Mouse (Mus musculus) forebrain, embryonic 12.5 days (tissue): ENCODE results near the gene Plxna3. TPM values are rescaled to one million over a fixed set of nuclear protein-coding genes. Genes with fewer than 3 reads are reported as not detected.

Experiments
- ATAC-seq: fragments of 200-750 bp; cut with Nextera tagmentation; 2 replicates; pipeline ENCODE4 v1.8.0; 2017; ENCODE audit warnings: moderate TSS enrichment; ENCODE audit not compliant: low FRiP score
- H3K27ac ChIP-seq: fragments of 300-500 bp; sonication (generic); 2 replicates; pipeline ENCODE4 v1.5.1; 2016; ENCODE audit warnings: mild to moderate bottlenecking
- H3K27me3 ChIP-seq: fragments of 300-500 bp; sonication (generic); 2 replicates; pipeline ENCODE4 v1.6.1; 2016; ENCODE audit warnings: mild to moderate bottlenecking
- H3K36me3 ChIP-seq: fragments of 300-500 bp; sonication (generic); replicated peaks from 2 replicates; pipeline ENCODE4 v1.6.1; 2016; ENCODE audit warnings: mild to moderate bottlenecking
- H3K4me1 ChIP-seq: fragments of 300-500 bp; sonication (generic); 2 replicates; pipeline ENCODE4 v1.6.1; 2016
- H3K4me2 ChIP-seq: fragments of 300-500 bp; sonication (generic); 2 replicates; pipeline ENCODE4 v1.6.1; 2016; ENCODE audit warnings: mild to moderate bottlenecking, moderate library complexity
- H3K4me3 ChIP-seq: fragments of 300-500 bp; sonication (generic); replicated peaks from 2 replicates; pipeline ENCODE4 v1.5.1; 2016; ENCODE audit warnings: mild to moderate bottlenecking
- H3K9ac ChIP-seq: fragments of 300-500 bp; sonication (generic); 2 replicates; pipeline ENCODE4 v1.6.1; 2016; ENCODE audit warnings: mild to moderate bottlenecking
- H3K9me3 ChIP-seq: fragments of 300-500 bp; sonication (generic); 2 replicates; pipeline ENCODE4 v1.6.1; 2016
- WGBS: fragments of 180-500 bp; shearing (Covaris S2); methylation state at CpG from one replicate; pipeline ENCODE4 v1.1.7; 2016; 5-methylcytosine and 5-hydroxymethylcytosine counted together
- microRNA-seq: library from miRNA; unstranded; fragments of <30 nt; microRNA quantifications from one replicate; pipeline ENCODE4, GENCODE M21; 2017
- polyA plus RNA-seq: library from polyadenylated mRNA; unstranded; fragments of >200 nt; fragmentation: Nextera tagmentation; extraction: Ambion mirVana; gene quantifications from 2 replicates; pipeline ENCODE4 v1.2.1, GENCODE M21; 2016

The Plxna3 gene
- polyA plus RNA-seq, 1 experiment from 2014 or later = 47.7 TPM

- H3K9me3 ChIP-seq = no peaks in the 10 kb centered on the region
- H3K4me1 ChIP-seq = no peaks in the 10 kb centered on the region
- no peak for ATAC-seq
- 78% methylated on average over 2 of the region's 2 CpGs for WGBS
- H3K27me3 ChIP-seq = no peaks in the 10 kb centered on the region
- H3K9ac ChIP-seq = no peak overlapping the region
- no peak overlapping the region for H3K4me3 ChIP-seq
- no peak overlapping the region for H3K4me2 ChIP-seq
- H3K36me3 ChIP-seq = no peaks in the 10 kb centered on the region
- no peak overlapping the region for H3K27ac ChIP-seq
Observed at GRCm38 (mm10) chrX:74384451-74384850, 55.6 kb downstream of the Plxna3 start.

- no peak for ATAC-seq
- Histone ChIP-seq H3K9me3 (no peaks in the 10 kb centered on the region), H3K36me3 (no peaks in the 10 kb centered on the region), H3K9ac (no peak overlapping the region), H3K4me1 (peaks cover 3% of the 10 kb centered on the region; the same call in 1 of the 2 replicates), H3K4me3 (no peak overlapping the region), H3K27me3 (no peaks in the 10 kb centered on the region), H3K27ac (no peak overlapping the region), H3K4me2 (no peak overlapping the region)
Observed at GRCm38 (mm10) chrX:74388153-74388552, 59.3 kb downstream of the Plxna3 start.

DNA sequence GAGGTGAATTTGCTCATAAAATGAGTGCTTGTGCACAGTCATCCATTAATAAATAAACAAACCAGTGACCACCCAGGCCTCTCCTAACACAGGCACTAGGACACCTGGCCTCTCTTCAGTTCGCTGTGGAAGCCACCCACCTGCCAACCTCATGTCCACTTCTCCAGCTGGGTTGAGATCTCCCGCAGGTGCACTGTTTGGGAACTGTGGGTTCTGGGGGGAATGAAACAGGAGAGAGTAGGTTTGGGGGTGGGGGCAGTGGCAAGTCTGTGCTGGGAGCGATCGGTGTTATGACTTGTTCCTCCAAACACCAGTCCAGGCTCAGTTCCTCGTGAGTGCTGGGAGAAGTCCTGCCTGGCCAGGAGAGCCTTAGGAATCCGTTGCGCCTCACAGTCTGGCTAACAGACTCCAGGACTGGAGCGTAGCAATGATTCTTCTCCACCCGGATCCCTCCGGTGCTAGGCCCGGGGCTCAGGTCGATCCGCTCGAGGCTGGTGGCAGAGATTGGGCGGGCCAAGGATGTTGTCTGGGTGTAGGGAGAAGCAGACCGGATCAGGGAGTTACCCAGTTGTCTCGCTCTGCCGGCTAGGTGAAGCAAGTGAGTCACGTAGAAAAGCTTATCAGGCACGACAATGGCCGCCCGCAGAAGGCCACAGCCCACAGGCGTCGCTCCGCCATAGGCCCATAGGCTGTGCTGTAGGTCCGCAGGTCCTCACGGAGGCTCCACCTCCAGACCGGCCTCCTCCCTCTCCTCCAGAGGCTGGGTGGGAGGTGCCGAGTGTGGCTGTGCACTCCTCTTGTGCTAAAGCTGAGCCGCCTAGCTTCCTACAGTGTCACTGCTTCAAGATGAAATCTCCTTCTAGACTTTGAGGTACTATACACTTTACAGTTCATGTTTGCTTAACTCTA lies 63.9 kb downstream of the Plxna3 start, which contains the start of the genes Fam3a and Ikbkg:
TSS of gene Fam3a (minus strand) at position 738 of the 909 bp plus-strand sequence.
TSS of gene Ikbkg (plus strand) at position 756 of the 909 bp plus-strand sequence.
- Histone ChIP-seq H3K27ac (peak within 1 kb of the TSS; percentile 74), H3K4me1 (peaks cover 3% of the 10 kb centered on the region; the same call in 1 of the 2 replicates), H3K4me3 (peak within 1 kb of the TSS; percentile 50), H3K9ac (peak within 1 kb of the TSS; percentile 69), H3K36me3 (no peaks in the 10 kb centered on the region), H3K9me3 (no peaks in the 10 kb centered on the region), H3K4me2 (peak within 1 kb of the TSS; percentile 57), H3K27me3 (no peaks in the 10 kb centered on the region)
- WGBS = 13% methylated on average over 30 of the region's 30 CpGs
- ATAC-seq = peak; percentile 100

Small RNA genes within 50 kb of the gene (microRNA-seq; reads per million reads assigned to microRNA genes)
- 0.73 reads per million for gene Mir7092

Other genes starting within 250 kb of the Plxna3 start
- not detected in 2 replicates for gene Opn1mw, start 201.6 kb upstream of the Plxna3 start, polyA plus RNA-seq
- gene Mecp2, start 193.7 kb upstream of the Plxna3 start, polyA plus RNA-seq = 18.2 and 19.2 TPM in 2 replicates
- gene Tex28, start 161.2 kb upstream of the Plxna3 start, polyA plus RNA-seq = not detected in 2 replicates
- 0.13 and 0.19 TPM in 2 replicates for gene Tktl1, start 151.8 kb upstream of the Plxna3 start, polyA plus RNA-seq
- 198 and 216 TPM in 2 replicates for gene Flna, start 79.2 kb upstream of the Plxna3 start, polyA plus RNA-seq
- 20.5 and 23.5 TPM in 2 replicates for gene Emd, start 74.4 kb upstream of the Plxna3 start, polyA plus RNA-seq
- gene Rpl10, start 58.3 kb upstream of the Plxna3 start, polyA plus RNA-seq = 555 and 564 TPM in 2 replicates
- 81.6 and 84.3 TPM in 2 replicates for gene Taz, start 47.2 kb upstream of the Plxna3 start, polyA plus RNA-seq
- 5.0 TPM in 2 replicates for gene Dnase1l1, start 46.7 kb upstream of the Plxna3 start, polyA plus RNA-seq
- gene Atp6ap1, start 32.0 kb upstream of the Plxna3 start, polyA plus RNA-seq = 101 and 104 TPM in 2 replicates
- 561 and 617 TPM in 2 replicates for gene Gdi1, start 24.1 kb upstream of the Plxna3 start, polyA plus RNA-seq
- 64.1 and 68.6 TPM in 2 replicates for gene Fam50a, start 16.0 kb upstream of the Plxna3 start, polyA plus RNA-seq
- gene Lage3, start 24.6 kb downstream of the Plxna3 start, polyA plus RNA-seq = 105 and 106 TPM in 2 replicates
- gene Ubl4a, start 44.2 kb downstream of the Plxna3 start, polyA plus RNA-seq = 68.2 and 68.5 TPM in 2 replicates
- gene Slc10a3, start 44.3 kb downstream of the Plxna3 start, polyA plus RNA-seq = 8.3 and 8.8 TPM in 2 replicates
- gene Fam3a, start 64.2 kb downstream of the Plxna3 start, polyA plus RNA-seq = 29.1 and 34.0 TPM in 2 replicates
- gene Ikbkg, start 64.2 kb downstream of the Plxna3 start, polyA plus RNA-seq = 23.7 and 26.1 TPM in 2 replicates
- 51.0 and 51.6 TPM in 2 replicates for gene G6pdx, start 100.1 kb downstream of the Plxna3 start, polyA plus RNA-seq
- not detected in 2 replicates for gene Gm6880, start 152.3 kb downstream of the Plxna3 start, polyA plus RNA-seq
- not detected in 2 replicates for gene Olfr1326-ps1, start 245.8 kb downstream of the Plxna3 start, polyA plus RNA-seq